Mouse (Mus musculus) brain, embryonic 18.5 days (tissue): Measurements from ENCODE around the gene Ctnna2.

Experiments used
- DNase-seq: peaks from one replicate; pipeline ENCODE4 v3.0.0-alpha.2; 2012; ENCODE audit warnings: low read depth, low spot score

Gene Ctnna2

DNA sequence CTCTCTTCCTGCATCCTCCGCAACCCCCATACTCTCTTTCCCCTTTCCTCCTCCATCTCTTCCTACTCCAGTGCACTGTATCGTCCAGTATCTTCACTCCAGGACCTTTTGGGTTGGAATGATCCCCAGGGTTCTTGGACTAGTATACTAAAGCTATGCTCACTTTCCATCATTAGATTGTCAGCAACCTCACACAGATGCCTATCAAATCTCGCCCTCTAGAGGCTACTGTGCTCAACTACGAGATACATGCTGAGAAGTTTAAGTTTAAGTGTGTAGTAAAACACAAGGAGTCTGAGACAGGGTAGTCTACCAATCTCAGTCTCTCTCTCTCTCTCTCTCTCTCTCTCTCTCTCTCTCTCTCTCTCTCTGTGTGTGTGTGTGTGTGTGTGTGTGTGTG, 396.9 kb downstream of the Ctnna2 start:
- no peak for DNase-seq

- DNase-seq: no peak
Observed at GRCm38 (mm10) chr6:77580926-77581325, 398.6 kb downstream of the Ctnna2 start.

GRCm38 (mm10) chr6:77578612-77579011, 400.9 kb downstream of the Ctnna2 start:
- DNase-seq: no peak

- DNase-seq: no peak
Observed at GRCm38 (mm10) chr6:77577585-77577984, 401.9 kb downstream of the Ctnna2 start.

- DNase-seq: no peak
Observed at GRCm38 (mm10) chr6:77572614-77573013, 406.9 kb downstream of the Ctnna2 start.

- no peak for DNase-seq
Observed at GRCm38 (mm10) chr6:77569851-77570250, 409.6 kb downstream of the Ctnna2 start.

GRCm38 (mm10) chr6:77556181-77556580, 423.3 kb downstream of the Ctnna2 start:
- no peak for DNase-seq

DNA sequence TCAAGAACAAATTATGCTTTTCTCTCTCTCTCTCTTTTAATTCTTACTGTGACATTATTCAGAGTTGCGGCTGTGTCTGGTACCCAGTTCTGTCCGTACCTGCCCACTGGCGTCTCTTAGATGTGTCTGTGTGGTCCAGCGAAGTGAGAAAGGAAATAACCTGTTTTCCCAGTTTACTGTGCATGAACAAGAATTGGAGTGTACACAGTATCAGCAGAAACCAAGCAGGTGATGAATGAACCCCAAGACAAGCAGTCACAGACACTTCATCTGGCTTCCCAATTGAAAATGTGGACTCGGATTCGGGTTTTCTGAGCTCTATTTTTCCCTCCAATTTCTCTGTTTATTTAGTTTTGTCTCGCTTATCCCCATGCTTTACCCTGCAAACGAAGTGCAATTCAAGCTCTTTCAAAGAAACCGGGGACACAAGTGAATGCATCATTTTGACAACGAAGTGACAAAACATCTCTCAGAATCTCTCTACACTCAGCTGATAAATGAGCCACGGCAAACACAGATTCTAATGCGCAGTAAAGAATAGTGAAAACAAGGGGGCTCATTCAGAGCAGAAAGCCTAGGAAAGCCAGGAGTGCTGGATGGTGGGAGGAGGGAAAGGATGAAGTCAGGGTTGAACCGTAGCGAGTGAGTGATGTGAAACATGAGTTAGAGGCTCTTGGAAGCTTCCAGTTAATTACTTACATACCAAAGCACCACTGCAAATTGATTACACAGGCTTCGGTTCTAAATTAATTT, 442.3 kb downstream of the Ctnna2 start:
- no peak for DNase-seq

DNA sequence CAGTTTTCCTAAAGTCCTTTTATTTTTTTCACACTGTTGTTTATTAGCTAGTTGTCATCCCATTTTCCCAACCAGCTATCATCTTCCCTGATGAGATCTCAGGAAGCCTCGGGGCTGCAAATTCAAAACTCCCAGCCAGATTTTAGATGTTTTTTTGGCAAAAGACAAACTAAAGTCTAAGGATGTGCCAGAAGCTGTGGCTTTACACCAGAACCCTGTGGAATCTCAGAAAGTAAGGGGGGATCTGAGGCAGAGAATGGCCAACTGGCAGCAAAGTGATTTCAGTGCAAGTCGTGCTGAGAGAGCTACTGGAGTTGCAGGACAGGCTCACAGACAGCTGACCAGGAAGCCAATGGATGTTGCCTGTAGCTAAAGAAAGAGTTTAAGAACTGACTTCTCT, 451.9 kb downstream of the Ctnna2 start:
- DNase-seq: no peak

DNA sequence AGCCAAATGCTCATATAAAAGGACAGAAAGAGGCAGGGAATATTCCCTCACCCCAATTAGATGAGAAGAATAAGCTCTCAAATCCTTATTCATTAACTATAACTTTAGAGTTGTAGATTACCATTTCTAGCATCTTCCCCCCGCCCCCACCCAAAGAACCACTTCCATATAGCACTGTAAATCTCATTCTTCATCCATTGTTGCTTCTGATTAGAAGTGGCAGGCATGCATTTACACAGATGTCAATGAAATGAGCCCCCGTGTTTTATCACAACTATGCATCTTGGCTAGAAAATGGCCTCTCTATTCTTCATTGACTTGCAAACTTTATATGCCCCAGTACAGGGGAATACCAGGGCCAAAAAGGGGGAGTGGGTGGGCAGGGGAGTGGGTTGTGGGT, 457.7 kb downstream of the Ctnna2 start:
- DNase-seq: no peak

DNA sequence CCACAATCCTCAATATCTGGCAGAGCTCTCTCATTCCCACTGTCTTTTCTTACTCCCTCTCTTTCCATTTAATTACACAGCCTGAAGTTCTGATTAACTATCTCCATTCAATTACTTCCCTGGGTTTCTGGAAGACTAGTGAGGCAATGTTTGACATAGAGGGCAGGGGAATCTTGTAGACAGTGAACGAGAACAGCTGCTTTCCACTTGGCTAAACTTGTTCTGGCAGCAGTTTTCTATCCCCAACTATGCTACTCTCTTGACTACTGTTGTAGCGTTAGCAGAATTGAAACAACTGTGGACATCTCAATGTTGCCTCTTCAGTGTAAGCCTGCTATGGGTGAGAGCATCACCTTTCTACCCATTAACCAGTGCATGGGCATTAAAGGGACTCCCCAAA, 463.0 kb downstream of the Ctnna2 start:
- no peak for DNase-seq

- no peak for DNase-seq
Observed at GRCm38 (mm10) chr6:77511805-77512204, 467.7 kb downstream of the Ctnna2 start.

GRCm38 (mm10) chr6:77491721-77492120, 487.8 kb downstream of the Ctnna2 start:
- DNase-seq: no peak

DNA sequence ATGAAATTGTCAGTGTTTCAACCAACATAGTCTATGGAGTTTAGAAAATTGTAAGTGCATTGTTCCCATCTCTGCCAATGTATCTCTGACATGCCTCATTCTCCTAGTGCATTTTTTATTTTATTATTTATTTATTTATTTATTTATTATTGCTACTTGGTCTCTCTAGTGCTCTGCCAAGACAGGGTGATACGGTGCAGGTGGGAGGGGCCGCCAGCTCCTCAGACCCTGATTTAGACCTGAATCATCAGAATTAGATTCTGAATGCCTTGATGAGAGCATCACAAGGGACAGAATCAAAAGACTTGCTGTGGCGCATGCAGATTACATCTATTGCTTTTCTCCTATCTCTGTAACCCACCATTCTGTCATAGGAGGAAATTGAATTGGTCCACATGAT, 492.8 kb downstream of the Ctnna2 start:
- DNase-seq: no peak

GRCm38 (mm10) chr6:77482081-77482480, 497.4 kb downstream of the Ctnna2 start:
- no peak for DNase-seq

DNA sequence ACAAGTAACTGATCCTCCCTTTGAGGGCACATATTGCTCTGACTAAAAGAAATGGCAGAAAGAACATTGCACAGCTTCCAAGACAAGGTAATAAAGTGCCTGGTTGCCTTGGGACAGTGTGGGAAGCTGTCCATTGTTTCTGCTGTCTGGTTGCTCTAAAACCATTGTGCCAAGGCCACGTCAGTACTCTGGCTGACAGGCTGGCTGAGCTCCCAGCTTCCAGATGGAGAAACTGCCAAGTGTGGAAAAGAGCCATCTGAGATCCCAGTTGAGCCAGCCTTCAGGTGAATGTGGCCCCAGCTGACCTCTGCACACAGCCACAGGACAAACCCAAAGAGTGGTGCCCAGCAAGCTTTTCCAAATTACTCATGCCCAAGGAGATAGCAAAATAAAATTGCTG, 504.1 kb downstream of the Ctnna2 start:
- no peak for DNase-seq

GRCm38 (mm10) chr6:77473256-77473655, 506.2 kb downstream of the Ctnna2 start:
- DNase-seq: no peak

GRCm38 (mm10) chr6:77468058-77468457, 511.4 kb downstream of the Ctnna2 start:
- no peak for DNase-seq

DNA sequence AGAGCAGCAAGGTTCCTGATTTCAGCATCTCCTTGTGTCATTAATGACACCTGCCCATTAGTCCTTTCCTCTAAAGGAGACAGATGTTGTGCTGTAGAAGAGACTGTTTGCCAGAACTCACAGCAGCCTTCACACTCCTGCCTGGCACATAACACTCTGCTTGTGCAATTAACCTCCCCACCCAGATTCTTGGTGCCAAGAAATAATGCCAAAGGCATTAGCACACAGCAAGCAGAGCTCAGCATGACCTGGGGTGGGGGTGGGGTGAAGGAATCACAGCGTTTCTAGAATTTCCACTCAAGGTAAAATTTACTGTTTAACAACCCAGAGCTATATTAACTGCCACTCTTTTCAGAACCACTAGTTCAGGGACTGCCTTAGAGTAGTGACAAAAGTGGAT, 516.8 kb downstream of the Ctnna2 start:
- DNase-seq: no peak

- DNase-seq: no peak
Observed at GRCm38 (mm10) chr6:77457919-77458318, 521.6 kb downstream of the Ctnna2 start.

DNA sequence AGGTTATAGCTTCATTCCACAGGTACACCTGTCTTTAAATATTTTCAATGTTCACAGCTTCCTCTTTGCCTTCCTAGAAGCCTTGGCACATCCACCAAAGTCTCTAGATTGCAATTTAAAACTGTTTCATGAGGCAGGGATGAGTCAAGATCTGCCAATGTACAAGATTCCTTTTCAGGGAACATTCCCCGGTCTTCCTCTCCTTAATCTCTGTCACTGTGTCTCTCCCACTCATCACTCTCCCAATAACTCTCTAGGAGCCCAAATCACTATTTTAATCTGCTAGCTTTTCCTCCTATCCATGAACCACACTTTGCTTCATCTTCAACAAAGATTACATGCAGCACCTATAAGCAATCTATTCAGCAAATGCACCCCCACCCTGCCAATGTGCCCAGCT, 532.6 kb downstream of the Ctnna2 start:
- DNase-seq: no peak

DNA sequence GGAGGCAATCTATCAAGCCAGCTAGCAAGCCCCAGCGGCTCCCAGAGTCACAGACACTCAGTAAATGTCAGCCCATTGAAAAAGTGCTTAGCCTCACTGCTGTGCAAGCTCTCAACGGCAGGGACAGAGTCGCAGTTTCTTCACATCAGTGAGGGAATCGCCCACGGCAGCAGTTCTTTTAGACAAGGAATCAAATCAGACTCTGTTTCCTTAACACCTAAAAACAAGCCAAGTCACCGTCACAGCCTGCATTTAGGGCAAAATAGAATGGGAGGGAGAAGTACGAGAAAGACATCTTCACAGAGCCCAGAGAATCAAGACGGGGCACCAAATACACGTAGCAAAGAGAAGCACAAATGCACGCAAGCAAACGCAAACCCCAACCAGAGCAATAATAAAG, 535.6 kb downstream of the Ctnna2 start:
- no peak for DNase-seq

GRCm38 (mm10) chr6:77441051-77441450, 538.4 kb downstream of the Ctnna2 start:
- no peak for DNase-seq

DNA sequence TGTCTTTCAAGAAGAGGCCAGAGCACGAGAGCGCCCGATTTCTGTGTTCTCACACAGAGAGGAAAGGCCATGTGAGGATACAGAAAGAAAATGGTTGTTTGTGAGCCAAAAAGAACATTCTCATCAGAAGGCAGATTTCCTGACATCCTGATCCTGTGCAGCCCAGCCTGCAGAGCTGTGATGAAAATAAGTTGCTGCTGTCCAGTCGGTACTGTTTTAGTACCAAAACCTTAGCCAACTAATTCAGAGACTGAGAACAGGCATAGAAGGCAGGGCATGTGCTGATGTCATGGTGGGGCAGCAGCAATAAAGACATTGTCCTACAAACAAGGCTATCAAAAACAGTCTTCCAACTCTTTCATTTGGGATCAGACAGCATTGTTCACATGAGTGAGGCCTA, 549.1 kb downstream of the Ctnna2 start:
- DNase-seq: no peak
